Mouse (Mus musculus) urinary bladder, postnatal 10 days (tissue): ENCODE results near the gene Ddb2.
A peak's percentile ranks its signal among the peaks of the same experiment; 100 is the strongest.
"Not testable (repeated sequence)": the region's sequence is repeated elsewhere in the genome, so short reads cannot be mapped to it uniquely, and the experiment has no call there.

ENCODE experiments used
- DNase-seq: peaks from one replicate; pipeline ENCODE4 v3.0.0; 2022; ENCODE audit warnings: low spot score

Ddb2 gene

DNA sequence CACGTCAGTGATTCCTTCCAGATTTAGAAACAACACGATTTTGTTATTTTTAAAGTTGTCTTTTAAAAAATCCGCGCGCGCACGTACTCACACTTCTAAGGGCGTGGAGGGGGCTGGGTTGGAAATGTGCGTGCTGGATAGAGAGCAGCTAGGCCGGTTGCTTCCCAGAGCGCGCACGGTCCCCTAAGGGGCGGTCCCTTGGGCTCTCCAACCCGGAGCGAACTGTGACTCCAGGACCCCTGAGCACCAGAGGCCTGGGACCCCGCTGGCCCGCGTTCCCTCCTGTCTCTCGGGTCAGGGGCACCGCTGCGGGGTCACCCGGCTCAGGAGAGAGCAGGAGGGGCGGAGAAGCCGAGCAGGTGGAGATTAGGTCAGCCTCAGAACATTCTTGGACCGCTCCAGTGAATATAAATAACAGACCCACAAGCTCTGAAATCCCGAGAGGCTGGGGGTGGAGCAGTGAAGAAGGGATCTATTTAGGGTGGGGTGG, 18.9 kb upstream of the Ddb2 start, which contains the start of gene Pacsin3:
Gene Pacsin3 (plus strand): TSS at position 294 of the 490 bp plus-strand sequence.
- DNase-seq, result no peak

DNA sequence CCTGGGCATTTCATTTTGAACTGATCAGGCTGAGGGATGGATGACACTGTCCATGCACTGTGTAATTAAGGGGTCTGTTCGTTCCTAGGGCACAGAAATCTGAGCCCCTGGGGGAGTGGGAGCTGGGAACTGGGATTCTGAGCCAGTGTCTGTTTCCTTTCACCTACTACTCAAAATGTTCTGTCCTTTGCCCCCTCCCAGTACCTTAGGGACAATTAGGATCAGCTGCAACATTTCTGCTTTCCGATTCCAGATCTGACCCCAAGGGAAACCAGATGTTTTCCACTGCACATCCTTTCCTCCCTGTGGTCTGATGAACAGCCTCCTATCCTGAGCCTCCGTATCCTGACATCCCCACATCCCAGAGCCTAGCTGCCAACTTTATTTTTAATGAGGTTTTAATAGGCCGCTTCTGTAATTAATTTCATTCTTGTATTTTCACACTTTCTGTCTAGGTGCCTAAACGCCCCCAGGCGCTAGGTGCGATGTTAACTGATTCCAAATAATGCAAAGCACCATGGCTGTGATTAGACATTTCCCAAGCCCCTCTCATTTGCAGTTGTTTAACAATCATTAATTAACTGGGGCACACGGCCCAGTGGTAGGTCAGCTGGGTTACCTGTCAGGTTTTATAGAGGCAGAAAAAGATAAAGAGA, 18.1 kb upstream of the Ddb2 start:
- no peak for DNase-seq

DNA sequence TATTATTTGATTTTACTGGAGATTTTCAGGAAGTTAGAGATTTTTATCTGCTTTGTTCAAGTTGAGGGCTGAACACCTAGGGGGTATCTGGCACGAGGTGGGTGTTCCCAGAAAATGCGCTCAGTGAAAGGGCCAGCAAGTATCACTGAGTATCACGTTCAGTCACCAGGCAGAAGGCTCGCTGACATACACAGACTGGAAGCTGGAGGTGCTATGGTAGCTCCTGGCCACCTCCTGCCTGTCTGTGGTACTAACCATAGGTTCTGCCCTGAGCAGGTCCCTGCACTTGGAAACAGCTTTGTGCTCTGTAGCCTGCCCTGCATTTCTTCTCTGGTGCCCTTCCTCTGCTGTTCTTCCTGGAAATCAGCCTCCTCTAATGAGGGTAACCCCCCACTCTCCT, 15.7 kb upstream of the Ddb2 start:
- DNase-seq, result no peak

DNA sequence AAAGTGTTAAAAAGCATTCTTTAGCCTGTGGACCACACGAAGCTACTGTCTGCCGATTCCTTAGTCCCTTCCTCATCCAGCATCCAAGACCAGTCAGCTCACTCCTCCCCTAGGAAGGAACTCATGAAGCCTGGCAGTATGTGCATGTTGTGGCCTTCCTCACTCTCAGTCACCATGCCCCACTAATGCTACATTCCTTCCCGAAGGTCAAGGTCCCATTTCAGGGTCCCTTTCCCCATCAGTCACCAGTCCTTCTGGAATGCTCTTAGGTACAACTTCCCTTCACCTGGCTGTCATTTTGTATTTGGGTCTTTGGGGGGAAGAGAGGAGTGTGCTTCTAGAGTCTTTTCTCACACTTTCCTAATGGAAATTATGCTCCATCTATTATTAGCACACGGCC, 15.2 kb upstream of the Ddb2 start:
- no peak for DNase-seq

GRCm38 (mm10) chr2:91248366-91248765, 11.6 kb upstream of the Ddb2 start:
- no peak for DNase-seq

DNA sequence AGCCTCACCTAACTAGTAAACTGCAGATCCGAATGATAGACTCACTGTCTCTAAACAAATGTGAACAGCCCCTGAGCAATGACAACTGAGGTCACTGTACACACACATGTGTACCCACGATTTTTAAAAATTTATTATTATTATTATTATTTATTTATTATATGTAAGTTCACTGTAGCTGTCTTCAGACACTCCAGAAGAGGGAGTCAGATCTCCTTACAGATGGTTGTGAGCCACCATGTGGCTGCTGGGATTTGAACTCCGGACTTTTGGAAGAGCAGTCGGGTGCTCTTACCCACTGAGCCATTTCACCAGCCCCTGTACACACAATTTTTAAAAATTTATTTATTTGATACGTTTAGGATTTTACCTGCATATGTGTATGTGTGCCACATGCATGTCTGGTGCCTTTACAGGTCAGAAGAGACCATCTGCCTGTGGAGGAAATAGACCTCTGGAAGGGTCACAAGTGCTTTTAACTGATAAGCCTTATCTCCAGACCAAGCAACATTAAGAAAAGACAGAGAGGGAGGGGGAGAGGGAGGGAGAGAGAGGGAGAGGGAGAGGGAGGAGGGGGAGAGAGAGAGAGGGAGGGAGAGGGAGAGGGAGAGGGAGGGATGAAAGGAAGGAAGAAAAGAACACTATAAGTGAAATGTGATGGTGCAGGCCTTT, 7.9 kb upstream of the Ddb2 start:
- no peak for DNase-seq

DNA sequence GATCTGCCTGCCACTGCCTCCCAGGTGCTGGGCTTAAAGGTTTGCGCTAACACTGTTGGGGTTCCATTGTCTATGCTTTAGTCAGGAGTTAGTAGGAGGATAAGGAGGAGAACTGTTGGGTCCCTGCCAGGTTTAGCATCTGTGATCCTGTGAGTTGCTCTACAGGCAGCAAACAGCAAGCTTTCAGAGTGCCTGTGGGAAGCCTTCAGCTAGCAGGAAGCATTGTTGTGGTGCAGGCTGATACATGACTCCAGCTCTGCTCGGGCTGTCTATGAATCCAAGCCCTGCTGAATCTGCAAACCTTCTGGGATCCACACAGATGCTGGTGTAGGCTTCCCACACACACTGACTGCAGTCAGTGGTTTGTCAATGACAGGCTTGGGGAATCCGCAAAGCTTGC, 6.6 kb upstream of the Ddb2 start:
- no peak for DNase-seq

- DNase-seq, result no peak
Observed at GRCm38 (mm10) chr2:91242547-91242946, 5.8 kb upstream of the Ddb2 start.

GRCm38 (mm10) chr2:91237511-91238080, 814 bp upstream of the Ddb2 start:
- DNase-seq, result not testable (repeated sequence)

DNA sequence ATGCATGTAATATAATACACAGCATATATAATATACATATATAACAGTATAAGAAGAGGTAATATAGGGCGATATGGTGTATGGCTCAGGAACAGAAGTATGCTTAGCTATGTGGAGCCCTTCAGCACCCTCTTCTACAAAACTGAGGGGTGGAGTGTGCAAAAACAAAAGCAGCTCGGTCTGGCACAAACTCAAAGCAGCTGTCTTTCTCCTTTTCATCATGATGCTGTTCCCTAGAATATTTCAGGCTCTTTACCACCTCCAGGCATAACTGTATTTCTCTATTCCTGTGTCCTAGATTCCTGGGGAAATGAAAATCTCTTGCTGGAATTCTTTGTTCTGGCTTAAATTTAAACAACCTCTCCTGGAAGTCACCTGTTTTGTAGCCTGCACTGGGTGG, 7.0 kb downstream of the Ddb2 start:
- no peak for DNase-seq

GRCm38 (mm10) chr2:91223614-91224013, 13.2 kb downstream of the Ddb2 start:
- no peak for DNase-seq

DNA sequence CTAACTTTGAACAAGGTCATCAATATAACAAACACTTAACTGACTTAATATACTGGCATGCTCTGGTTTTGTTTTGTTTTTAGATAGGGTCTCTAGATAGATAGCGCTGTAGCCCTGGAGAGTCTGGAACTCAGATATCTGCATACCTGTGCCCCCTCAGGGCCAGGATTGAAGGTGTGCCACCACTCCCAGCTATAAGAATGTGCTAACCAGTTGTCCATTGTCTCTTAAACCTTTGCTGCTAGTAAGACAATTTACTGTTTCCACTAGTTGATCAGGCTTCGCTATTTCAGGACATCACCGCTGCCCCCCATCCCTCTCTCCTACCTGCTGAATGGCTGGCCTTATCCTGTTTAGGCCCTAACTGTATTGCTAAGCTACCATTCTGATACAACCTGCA, 16.3 kb downstream of the Ddb2 start:
- DNase-seq, result no peak

- no peak for DNase-seq
Observed at GRCm38 (mm10) chr2:91217032-91217431, 19.8 kb downstream of the Ddb2 start.

- DNase-seq, result no peak
Observed at GRCm38 (mm10) chr2:91213311-91213710, 23.5 kb downstream of the Ddb2 start.

GRCm38 (mm10) chr2:91206254-91206775, 30.5 kb downstream of the Ddb2 start:
- no peak for DNase-seq

- DNase-seq, result no peak
Observed at GRCm38 (mm10) chr2:91202972-91203656, 33.7 kb downstream of the Ddb2 start.

DNA sequence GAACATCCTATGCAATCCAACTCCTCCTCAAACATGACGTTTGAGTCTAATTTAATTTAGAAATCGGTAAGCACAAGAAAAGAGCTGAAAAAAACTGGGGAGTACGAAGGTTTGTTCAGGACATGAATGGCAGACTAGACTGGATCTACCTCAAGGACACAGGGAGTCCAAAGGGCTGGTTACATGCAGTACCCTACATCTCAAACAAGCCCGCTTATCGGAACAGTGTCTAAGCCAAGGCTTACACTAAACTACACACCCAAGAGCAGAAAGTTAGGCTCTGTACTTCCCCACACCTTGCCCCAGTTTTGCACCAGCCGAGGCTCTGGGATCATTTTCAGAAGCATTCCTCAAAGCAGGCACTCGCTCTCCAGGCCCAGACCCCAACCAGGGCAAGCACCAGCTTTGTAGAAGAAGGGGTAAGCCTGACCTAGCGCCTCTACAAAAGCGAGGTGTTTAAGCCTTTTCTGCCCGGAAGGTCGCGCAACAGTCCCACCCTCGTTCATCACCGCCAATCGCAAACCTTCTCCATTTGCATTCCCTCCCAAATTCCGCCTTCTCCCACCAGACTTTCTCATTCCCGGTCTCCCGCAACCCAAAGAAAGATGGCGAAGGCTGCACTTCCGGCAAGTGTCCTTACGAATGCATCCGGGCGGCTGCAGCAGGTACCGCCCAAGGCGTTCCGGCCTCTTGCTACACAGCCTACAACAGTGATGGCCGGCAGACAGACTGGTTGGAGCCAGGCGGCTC, 34.4 kb downstream of the Ddb2 start, which contains the start of the genes Nr1h3 and Acp2:
Gene Nr1h3 (minus strand): TSS at position 613 of the 750 bp plus-strand sequence.
Gene Acp2 (plus strand): TSS at position 664 of the 750 bp plus-strand sequence.
- peak; percentile 64 for DNase-seq

DNA sequence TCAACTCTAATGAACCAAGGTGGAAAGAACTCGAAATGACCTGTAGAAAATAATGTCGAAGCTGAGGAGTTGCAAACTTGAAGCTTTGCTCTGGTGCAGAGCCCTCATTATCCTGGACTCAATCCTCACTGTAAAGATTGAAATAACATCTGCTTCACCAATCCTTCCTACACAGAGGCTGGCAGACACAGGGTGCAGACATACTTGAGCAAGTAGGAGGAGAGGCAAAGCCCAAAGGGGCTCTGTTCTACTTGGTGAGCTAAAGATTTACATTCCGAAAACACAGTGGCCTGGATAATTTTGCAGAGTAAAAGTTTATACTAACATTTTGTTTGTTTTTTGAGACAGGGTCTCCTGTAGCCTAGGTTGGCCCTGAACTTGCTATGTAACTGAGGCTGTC, 37.9 kb downstream of the Ddb2 start:
- no peak for DNase-seq

DNA sequence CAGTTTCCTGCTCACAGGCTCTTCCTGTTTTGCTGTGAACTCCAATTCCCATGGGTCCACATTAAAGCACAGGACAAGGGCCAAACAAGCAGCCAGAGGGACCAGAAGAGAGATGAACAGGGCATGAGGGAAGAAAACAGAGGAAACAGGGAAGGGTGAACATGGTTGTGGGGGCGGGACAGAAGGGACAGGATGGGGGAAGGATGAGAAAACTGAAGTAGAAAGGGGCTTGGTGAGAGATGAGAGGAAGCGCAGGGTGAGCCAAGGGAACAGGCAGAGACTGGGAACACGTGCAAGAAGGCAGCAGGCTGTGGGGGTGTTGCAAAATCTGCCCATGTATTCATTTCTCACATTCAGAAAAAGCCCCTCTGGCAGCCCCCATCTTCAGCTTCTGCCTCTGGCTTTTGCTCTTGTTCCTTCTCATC, 40.2 kb downstream of the Ddb2 start:
- no peak for DNase-seq

DNA sequence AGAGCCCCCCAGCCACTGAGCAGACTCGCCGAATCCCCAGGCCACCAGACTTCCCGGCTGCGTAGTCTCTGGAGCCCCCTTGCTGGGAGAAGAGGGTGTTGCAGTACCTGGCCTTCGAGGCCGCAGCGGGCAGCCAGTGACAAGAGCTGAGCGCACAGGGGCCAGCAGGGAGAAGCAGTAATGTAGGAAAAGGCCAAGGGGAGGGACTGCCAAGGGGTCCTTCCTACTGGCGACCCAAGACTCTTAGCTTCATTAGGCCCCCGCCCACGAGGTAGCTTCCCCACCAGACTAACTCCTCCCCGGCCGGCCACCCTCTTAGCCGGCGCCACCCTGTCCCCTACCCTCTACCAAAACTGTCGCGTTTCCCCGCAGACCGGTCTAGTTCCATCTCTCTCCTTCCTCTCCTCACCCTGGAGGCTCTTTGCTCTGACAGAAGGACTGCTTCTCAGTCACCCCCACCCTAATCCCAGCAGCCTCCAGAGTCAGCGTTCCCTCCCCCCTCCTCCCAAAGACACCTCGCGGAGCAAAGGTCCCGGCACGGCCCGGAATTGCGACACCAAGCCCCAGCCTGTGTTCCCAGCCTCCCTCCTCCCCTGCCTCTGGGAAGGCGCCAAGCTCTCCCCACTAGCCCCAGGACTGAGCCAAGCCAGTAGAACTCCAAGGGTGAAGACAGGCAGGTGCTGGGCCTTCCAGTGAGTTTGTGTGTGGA, 42.0 kb downstream of the Ddb2 start:
- DNase-seq, result no peak

GRCm38 (mm10) chr2:91190501-91190900, 46.3 kb downstream of the Ddb2 start:
- DNase-seq, result no peak
